Mouse (Mus musculus): Measurements from ENCODE around the gene Lhx4. TPM values are rescaled to one million over a fixed set of nuclear protein-coding genes. Genes with fewer than 3 reads are reported as not detected.

The Lhx4 gene
- total and polyA plus RNA-seq, 2 experiments: not detected

DNA sequence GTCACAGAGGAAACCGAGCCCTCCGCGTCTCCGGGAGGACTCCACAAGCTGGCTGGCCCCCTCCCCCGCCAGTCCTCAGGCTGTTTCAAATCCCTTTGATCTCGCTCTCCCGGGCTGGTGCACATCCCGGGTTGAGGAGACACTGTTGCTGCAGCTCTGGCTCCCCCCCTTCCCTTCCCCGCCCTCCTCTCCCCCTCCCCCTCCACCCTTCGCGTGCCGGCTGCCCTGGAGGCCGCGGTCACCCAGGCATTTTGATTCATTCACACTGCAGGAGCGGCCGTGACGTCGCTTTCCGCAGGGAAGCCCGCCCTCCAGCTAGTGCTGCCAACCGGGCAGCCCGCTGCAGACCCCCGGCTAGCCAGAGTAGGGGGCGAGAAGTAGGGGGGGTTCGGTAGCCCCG is 9.5 kb downstream of the Lhx4 start:
- Histone ChIP-seq H3K4me1 (ENCODE audit: control insufficient read depth, insufficient read depth, low read length) (no peaks in the 10 kb centered on the region), H3K27ac (replicated peaks; ENCODE audit: insufficient read depth, low read depth, low read length) (no peak overlapping the region), H3K27me3 (ENCODE audit: control insufficient read depth, insufficient read depth, low read length) (peaks cover 35% of the 10 kb centered on the region), H3K79me2 (ENCODE audit: control insufficient read depth, insufficient read depth, low read length) (no peaks in the 10 kb centered on the region), H3K36me3 (ENCODE audit: control insufficient read depth, insufficient read depth, low read length) (no peaks in the 10 kb centered on the region), H3K4me3 (ENCODE audit: insufficient read depth, low read depth, low read length) (peak overlapping the region; percentile 46; the same call in 1 of the 2 replicates), H3K9ac (ENCODE audit: low read depth, low read length) (no peak overlapping the region)
- 2% methylated on average over 25 of the region's 26 CpGs for WGBS
- TF ChIP-seq CTCF (IDR thresholded peaks at IDR 0.05; ENCODE audit: low read depth, low read length): no peak
- TF ChIP-seq POLR2A (IDR thresholded peaks at IDR 0.05; ENCODE audit: extremely low read depth, insufficient read depth, low read length): no peak
- DNase-seq (ENCODE audit: extremely low read depth, low read depth, low spot score): no peak

DNA sequence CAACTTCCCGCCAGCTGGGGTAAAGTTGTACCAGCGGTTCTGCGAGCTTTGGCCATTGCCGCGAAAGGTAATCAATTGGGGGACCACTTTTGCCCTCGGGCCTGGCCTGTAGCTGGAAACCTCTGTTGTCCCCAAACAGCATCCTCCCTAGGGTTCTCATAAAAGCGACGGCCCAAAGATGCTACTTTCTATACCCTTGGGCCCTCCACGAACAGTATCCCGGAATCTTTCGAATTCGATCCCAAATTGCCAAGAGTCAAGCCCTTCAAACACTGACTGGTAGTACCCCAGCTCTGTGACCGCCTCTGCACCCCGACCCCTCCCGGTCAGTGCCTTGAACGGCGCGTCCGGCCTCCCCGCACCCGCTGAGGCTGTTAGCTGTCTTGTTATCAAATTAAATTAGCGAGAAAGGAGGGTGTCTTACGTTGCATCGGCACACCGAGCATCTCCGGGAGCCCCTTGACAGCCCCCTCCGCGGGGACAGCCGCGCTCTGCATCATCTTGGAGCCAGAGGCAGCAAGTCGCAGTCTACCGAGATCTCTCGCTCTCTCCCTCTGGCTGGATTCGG is 10.0 kb downstream of the Lhx4 start:
- Histone ChIP-seq H3K4me3 (ENCODE audit: insufficient read depth, low read depth, low read length) (no peak overlapping the region), H3K79me2 (ENCODE audit: control insufficient read depth, insufficient read depth, low read length) (no peaks in the 10 kb centered on the region), H3K27ac (replicated peaks; ENCODE audit: insufficient read depth, low read depth, low read length) (no peak overlapping the region), H3K27me3 (ENCODE audit: control insufficient read depth, insufficient read depth, low read length) (peaks cover 36% of the 10 kb centered on the region), H3K9ac (ENCODE audit: low read depth, low read length) (no peak overlapping the region), H3K4me1 (ENCODE audit: control insufficient read depth, insufficient read depth, low read length) (no peaks in the 10 kb centered on the region), H3K36me3 (ENCODE audit: control insufficient read depth, insufficient read depth, low read length) (no peaks in the 10 kb centered on the region)
- whole genome bisulfite sequencing: 3% methylated on average over 34 of the region's 34 CpGs
- no peak for DNase-seq (ENCODE audit: extremely low read depth, low read depth, low spot score)
- TF ChIP-seq POLR2A (IDR thresholded peaks at IDR 0.05; ENCODE audit: extremely low read depth, insufficient read depth, low read length): no peak
- no peak for TF ChIP-seq CTCF (IDR thresholded peaks at IDR 0.05; ENCODE audit: low read depth, low read length)

DNA sequence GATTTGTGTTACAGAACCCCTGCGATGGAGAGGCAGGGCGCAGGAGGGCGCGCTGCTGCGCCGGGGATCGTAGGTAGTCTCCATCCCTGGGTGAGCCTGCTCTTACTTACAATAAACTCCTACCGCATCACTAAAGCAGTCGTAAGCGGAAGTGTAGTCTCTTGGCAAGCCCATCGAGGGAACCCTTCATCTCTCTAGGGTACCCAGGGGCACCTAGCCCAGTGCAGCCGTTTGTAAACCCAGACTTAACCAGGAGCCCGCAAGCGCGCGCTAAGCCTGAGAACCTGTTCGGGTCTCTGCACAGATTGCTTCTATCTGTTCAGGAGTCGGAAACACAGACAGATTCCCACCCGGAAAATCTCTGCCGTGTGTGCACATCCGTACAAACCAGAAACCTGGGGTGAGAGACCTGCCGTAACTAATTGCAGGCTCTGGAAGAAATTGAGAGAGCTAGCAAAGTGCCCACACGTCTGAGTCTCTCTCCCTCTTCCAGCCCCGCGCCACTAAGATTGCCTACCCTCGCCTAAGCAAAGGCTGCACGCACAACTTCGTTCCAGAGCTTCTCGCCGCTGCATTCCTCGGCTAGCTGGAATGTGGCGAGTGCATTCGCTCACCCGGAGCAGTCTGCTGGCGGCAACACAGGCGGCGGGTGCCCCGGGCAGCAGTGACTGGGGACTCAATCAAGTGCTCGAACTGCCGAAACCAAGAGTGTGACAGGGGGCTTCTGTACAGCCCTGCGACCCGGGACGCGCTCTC is 10.7 kb downstream of the Lhx4 start:
- Histone ChIP-seq H3K27me3 (ENCODE audit: control insufficient read depth, insufficient read depth, low read length) (peaks cover 42% of the 10 kb centered on the region), H3K4me3 (ENCODE audit: insufficient read depth, low read depth, low read length) (no peak overlapping the region), H3K9ac (ENCODE audit: low read depth, low read length) (no peak overlapping the region), H3K4me1 (ENCODE audit: control insufficient read depth, insufficient read depth, low read length) (no peaks in the 10 kb centered on the region), H3K36me3 (ENCODE audit: control insufficient read depth, insufficient read depth, low read length) (no peaks in the 10 kb centered on the region), H3K79me2 (ENCODE audit: control insufficient read depth, insufficient read depth, low read length) (no peaks in the 10 kb centered on the region), H3K27ac (replicated peaks; ENCODE audit: insufficient read depth, low read depth, low read length) (no peak overlapping the region)
- 2% methylated on average over 44 of the region's 44 CpGs for WGBS
- DNase-seq (ENCODE audit: extremely low read depth, low read depth, low spot score): no peak
- TF ChIP-seq POLR2A (IDR thresholded peaks at IDR 0.05; ENCODE audit: extremely low read depth, insufficient read depth, low read length) (no peak), CTCF (IDR thresholded peaks at IDR 0.05; ENCODE audit: low read depth, low read length) (no peak)

DNA sequence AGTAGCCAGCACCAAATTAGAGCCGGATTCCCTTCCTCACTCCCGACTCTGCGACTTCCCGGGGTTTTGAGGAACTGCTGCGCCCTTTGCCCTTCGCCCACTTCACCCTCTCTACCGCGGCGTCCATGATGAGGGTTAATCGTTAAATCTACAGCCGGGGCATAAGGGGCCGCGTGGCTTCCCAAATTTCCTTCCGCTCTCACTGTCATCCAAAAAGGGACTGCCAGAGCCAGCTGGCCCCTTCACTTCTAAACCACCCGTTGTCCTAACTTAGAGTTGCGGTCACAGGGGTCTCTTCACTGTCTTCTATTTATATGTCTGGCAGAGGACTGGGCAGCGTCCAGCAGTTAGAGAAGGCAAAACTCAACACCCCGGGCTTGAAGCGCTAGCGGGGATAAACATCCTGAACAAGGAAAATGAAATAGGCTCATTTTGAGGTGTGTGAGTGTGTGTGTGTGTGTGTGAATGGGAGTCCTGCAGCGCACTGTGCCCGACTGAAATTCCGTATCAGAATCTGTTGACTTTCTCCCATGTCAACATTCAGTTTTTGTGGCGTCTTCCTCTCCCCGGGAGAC is 13.6 kb downstream of the Lhx4 start:
- no peaks in the 10 kb centered on the region for H3K79me2 ChIP-seq (ENCODE audit: control insufficient read depth, insufficient read depth, low read length)
- H3K4me1 ChIP-seq (ENCODE audit: control insufficient read depth, insufficient read depth, low read length): no peaks in the 10 kb centered on the region
- H3K4me3 ChIP-seq (ENCODE audit: insufficient read depth, low read depth, low read length): no peak overlapping the region
- WGBS: 2% methylated on average over 25 of the region's 25 CpGs
- TF ChIP-seq POLR2A (IDR thresholded peaks at IDR 0.05; ENCODE audit: extremely low read depth, insufficient read depth, low read length) (no peak), CTCF (IDR thresholded peaks at IDR 0.05; ENCODE audit: low read depth, low read length) (no peak)
- H3K36me3 ChIP-seq (ENCODE audit: control insufficient read depth, insufficient read depth, low read length): no peaks in the 10 kb centered on the region
- no peak for DNase-seq (ENCODE audit: extremely low read depth, low read depth, low spot score)
- H3K9ac ChIP-seq (ENCODE audit: low read depth, low read length): no peak overlapping the region
- peaks cover 45% of the 10 kb centered on the region for H3K27me3 ChIP-seq (ENCODE audit: control insufficient read depth, insufficient read depth, low read length)
- H3K27ac ChIP-seq (replicated peaks; ENCODE audit: insufficient read depth, low read depth, low read length): no peak overlapping the region

DNA sequence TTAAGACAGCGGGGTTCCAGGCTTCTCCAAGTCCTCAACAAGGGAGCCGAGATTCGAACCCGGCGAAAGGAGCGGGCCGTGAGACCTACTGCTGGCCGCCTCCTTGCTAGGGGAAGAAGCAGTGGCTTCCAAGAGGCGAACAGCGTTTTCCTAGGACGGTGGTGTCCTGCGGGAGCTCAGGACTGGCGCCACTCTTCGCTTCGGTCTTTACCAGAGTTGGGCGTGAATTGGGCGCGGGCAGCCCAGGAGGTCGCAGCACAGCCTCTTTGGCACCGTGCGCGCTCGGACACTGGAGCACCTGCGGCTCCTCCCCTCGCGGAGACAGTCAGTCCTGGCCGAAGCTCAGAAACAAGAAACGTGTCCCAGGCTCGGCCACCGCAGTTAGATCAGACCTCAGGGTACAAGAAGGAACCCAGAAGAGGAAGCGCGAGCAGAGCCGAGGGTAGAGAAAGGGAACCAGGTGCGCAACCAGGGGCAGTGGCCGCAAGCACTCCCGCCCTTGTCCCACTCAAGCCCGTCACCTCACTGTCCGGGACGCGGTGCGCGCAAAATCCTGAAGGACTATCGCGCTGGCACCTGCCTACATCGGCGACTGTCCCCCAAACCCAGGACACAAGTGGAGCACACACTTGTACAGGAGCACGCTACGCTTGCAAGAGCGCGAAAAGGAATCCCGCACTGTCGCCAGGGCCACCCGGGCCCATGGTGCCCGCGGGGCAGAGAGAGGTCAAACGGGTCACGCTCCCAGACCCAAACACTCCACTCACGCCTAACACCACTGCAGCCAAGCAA is 14.3 kb downstream of the Lhx4 start:
- Histone ChIP-seq H3K4me3 (ENCODE audit: insufficient read depth, low read depth, low read length) (no peak overlapping the region), H3K27me3 (ENCODE audit: control insufficient read depth, insufficient read depth, low read length) (peaks cover 41% of the 10 kb centered on the region), H3K36me3 (ENCODE audit: control insufficient read depth, insufficient read depth, low read length) (no peaks in the 10 kb centered on the region), H3K4me1 (ENCODE audit: control insufficient read depth, insufficient read depth, low read length) (no peaks in the 10 kb centered on the region), H3K27ac (replicated peaks; ENCODE audit: insufficient read depth, low read depth, low read length) (no peak overlapping the region), H3K9ac (ENCODE audit: low read depth, low read length) (no peak overlapping the region), H3K79me2 (ENCODE audit: control insufficient read depth, insufficient read depth, low read length) (no peaks in the 10 kb centered on the region)
- no peak for TF ChIP-seq POLR2A (IDR thresholded peaks at IDR 0.05; ENCODE audit: extremely low read depth, insufficient read depth, low read length)
- TF ChIP-seq CTCF (IDR thresholded peaks at IDR 0.05; ENCODE audit: low read depth, low read length): no peak
- DNase-seq (ENCODE audit: extremely low read depth, low read depth, low spot score): no peak
- 2% methylated on average over 58 of the region's 58 CpGs for WGBS

Measured in liver, adult 2 months (tissue).